Mouse (Mus musculus): ENCODE data around the gene Acvrl1.

DNA sequence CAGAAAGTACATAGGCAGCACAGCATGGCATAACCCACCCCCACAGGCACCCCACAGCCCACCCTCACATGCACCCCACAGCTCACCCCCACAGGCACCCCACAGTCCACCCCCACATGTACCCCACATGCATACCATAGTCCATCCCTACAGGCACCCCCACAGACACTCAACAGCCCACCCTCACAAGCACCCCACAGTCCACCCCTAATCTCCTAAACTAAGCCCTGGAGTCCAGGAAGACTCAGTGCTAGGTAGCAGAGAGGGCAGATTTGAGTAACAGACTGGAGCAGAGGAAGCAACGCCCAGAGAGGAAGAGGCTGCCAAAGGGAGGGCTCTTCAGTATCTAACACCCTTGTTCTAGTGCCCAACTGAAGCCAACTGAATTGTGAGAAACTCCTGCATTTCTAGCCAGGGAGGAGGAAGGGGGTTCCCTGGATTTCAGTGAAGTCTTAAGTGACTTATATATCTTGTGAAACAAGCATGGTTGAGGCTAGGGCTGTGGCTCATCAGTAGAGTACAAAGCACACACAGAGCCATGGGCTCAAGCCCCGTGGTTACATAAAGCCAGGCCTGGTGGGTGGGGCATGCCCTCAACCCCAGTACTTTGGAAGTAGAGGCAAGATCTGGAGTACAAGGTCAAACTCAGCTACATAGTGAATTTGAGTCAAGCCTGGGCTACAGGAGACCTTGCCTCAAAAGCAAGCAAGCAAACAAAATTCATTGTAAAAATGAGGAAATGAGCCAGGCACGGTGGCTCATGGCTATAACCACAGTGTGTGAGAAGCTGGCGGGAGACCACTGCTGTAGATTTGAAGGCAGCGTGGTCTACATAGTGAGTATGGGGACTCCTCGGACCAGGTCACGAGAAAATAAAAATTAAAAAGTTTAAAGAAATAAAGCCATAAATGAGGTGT lies 26.6 kb downstream of the Acvrl1 start:
- TF ChIP-seq CTCF (IDR thresholded peaks at IDR 0.05; ENCODE audit: extremely low read depth, insufficient read length, insufficient replicate concordance, low read depth, low read length) (no peak), POLR2A (IDR thresholded peaks at IDR 0.05; ENCODE audit: low read depth, low read length) (no peak)
